Mouse (Mus musculus) kidney, adult 2 months (tissue): ENCODE measurements around the gene Zfp579.

Experiments used
- CTCF ChIP-seq: fragments of 200-500 bp; conservative IDR thresholded peaks from 2 replicates; pipeline ENCODE4 v1.5.1; 2011; ENCODE audit warnings: low read depth, mild to moderate bottlenecking, control low read depth, low read length, moderate library complexity, mixed read lengths; ENCODE audit not compliant: insufficient read depth, insufficient read length
- POLR2A ChIP-seq: fragments of 200-500 bp; IDR thresholded peaks from one replicate; pipeline ENCODE4 v1.6.1; 2011; ENCODE audit warnings: low read depth, low read length, control low read depth

GRCm38 (mm10) chr7:4993999-4994788 lies 1.8 kb downstream of the Zfp579 start:
- TF ChIP-seq POLR2A = no peak
- no peak for TF ChIP-seq CTCF
